Mouse (Mus musculus): ENCODE measurements around the gene A030014E15Rik. TPM values are rescaled to one million over a fixed set of nuclear protein-coding genes. Genes with fewer than 3 reads are reported as not detected.
"Not testable (repeated sequence)": the region's sequence is repeated elsewhere in the genome, so short reads cannot be mapped to it uniquely, and the experiment has no call there.

Gene A030014E15Rik
- not detected for total RNA-seq (2021)

DNA sequence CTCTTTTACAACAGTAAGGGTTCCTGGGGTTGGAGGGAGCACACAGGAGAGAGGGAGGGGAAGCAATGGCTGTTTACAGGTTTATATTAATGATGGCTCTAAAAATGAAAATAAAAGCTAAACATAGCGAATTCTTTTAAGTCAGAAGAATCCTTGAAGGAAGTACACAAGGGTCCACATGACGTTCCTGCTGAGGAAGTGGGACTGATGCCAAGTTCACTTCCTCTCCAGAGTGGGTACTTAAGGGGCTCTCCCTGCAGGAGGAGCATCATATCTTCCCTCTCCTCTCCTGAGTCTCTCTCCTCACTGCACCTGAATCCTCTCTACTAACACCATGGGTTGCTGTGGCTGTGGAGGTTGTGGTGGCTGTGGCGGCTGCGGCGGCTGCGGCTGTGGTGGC, at the start of gene A030014E15Rik:
Gene A030014E15Rik (plus strand): TSS at position 268 of the 400 bp plus-strand sequence.
- DNase-seq, result no peak

DNA sequence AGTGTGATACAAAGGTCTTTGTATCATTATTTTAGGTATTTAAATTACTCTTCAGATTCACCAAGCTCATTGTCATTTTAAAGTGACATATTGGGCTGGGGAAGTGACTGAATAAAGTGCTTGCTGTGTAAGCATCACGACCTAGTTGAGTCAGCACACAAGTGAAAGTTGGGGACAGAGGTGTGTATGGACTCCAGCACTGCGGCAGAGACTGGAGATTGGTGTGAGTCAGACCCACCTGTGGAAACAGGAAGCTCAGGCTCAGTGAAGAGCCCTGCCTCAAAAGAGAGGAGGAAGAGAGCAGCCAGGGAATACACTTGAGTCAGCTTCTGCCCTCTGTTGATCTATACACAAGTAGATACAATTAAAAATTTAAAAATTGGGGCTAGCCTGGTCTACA, 45.5 kb upstream of the A030014E15Rik start:
- no peak for DNase-seq

DNA sequence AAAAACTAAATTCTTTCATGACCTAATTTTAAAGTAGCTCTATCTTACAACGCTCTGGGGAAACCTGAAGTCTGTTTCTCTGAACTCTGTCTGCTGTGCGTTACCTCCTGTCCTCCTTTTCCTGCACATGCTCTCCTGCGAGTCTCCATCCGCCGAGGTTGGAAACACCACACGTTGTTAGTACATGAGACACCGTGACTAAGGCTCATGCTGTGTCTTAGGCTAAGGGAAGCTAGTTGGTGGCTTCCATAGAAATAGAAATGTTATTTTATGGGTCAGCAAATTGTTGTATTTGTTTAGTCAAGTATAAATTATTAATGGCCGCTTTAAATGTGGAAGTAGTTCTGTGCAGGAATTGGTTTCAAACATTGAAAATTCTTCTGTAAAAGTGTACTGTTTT, 44.5 kb upstream of the A030014E15Rik start:
- DNase-seq, result no peak

DNA sequence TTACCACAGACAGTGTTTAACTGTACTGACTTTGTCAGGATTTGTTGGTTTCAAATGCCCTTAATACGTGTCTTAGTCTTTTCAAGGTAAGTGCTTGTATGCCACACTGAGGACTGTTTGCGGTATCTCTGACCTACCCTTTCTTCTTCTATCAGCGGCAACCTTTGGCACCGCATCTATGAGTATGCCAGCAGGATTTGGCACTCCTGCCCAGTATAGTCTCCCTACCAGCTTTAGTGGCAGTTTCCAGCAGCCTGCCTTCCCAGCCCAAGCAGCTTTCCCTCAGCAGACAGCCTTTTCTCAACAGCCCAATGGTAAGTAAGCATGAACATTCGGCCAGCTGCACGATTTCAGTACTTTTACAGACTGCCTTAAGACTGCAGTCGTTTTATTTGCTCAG, 31.4 kb upstream of the A030014E15Rik start:
- DNase-seq, result no peak

DNA sequence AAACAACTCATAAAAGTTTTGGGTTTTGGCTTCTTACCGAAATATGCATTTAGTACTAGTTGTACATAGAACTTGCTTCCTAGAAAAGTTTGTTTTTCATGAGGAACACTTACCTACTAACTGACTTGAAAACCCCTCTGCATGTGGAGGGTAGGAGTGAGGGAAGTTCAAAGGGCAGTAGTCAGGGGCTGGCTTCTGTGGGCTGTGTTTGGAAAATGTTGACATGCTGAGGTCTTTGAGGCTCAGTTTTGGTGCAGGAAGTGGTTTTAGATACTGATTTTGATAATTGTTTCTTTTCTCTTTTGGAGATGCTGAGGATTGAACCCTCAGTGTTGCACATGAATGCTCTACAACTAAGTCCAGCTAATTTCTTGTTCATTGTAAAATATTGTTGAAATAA, 24.1 kb upstream of the A030014E15Rik start:
- no peak for DNase-seq

DNA sequence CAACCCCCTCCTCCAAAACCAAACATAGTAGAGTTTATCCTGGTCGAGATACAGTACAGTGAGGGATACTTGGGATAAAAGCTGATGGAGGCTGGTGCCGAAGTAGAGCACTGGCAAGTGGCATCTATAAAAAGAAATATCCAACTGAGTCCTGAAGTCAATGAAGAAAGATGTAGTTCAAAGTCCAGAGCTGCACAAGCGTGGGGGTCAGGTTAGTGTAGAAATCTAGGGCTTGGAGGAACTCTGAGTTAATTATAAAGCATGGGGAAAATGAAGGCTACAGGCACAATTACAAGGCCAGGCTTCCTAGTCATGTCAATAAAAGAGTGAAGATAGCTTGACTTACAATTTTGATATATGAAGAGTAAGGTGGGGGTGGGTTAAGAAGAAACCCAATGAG, 23.5 kb upstream of the A030014E15Rik start:
- DNase-seq, result no peak

DNA sequence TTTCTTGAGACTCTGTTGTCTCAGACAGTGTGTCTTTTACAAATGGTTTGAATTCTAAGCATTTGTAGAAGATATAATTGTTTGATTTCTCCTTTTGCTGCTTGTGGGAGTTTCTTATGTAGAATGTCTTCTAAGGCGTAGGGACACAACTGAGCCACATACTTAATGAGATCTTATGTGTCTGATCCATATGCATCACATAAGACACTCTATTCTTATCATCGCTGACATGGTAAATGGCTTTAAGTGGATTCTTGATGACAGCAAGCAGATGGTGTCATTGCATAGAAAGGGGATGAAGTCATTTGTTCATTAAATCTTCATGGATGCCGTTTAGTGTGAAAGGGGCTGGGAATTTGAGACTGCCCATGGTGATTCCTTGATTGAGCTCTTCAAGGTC, 18.8 kb upstream of the A030014E15Rik start:
- no peak for DNase-seq

DNA sequence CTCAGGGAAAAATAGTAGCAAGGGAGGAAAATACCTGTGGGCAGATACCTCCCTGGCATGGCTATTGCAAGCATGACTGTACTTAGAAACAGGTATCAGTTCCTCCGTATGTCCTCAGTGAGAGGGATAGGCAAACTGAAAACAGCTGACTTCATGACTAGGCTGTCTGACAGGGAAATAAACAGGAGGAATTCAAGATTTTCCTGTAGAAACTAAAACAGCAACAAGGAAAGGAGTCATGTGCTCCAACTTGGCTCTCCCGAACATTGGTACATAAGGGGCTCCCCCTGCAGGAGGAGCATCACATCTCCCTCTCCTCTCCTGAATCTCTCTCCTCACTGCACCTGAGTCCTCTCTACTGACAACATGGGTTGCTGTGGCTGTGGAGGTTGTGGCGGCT, 11.7 kb upstream of the A030014E15Rik start, which contains the start of gene A030005L19Rik:
Gene A030005L19Rik (plus strand): TSS at position 301 of the 400 bp plus-strand sequence.
- no peak for DNase-seq

DNA sequence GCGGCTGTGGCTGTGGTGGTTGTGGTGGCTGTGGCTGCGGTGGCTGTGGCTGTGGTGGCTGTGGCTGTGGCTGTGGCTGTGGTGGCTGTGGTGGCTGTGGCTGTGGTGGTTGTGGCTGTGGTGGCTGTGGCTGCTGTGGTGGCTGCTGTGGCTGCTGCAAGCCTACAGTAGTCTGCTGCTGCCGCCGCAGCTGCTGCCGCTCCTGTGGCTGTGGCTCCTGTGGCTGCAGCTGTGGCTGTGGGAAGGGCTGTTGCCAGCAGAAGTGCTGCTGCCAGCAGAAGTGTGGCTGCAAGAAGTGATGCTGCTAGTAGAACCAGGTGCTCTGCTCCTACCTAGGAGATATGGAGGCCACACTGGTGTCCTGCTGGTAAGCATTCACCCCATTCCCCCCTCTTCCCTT, 11.3 kb upstream of the A030014E15Rik start:
- not testable (repeated sequence) for DNase-seq

DNA sequence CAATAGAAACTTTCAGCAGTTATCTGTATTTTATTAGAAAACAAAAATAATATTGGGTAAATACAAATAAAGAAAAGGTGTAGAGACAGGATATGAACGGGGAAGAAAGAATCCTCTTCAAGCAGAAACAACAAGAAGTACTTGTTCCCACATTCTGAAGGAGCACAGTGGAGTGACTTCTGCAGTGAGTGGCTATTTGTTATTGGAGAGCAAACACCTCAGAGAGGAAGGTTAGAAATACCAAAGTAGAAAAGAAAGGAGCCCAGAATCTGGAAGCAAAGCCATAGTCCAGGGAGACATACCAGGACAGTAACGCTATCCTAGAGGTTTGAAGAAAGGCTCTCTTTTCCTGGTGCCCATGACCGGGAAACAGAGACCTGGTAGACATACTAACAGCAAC, 5.8 kb downstream of the A030014E15Rik start:
- DNase-seq, result not testable (repeated sequence)

DNA sequence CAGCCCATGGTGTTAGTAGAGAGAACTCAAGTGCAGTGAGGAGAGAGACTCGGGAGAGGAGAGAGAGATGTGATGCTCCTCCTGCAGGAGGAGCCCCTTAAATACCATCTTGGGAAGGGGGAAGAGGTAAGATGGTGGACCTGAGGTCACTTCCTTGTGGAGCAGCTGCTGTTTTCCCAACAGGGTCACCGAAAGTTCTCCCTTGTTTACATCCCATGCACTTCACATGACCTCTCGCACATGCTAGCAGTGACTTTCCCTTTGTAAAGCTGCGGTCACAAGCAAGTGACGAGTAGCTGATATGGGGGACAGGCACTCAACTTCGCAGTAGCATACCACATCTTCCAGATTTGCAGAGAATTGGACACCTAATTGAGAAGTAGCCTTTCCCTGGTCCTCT, 6.6 kb downstream of the A030014E15Rik start, which contains the start of gene Gm6217:
Gene Gm6217 (minus strand): TSS at position 74 of the 400 bp plus-strand sequence.
- not testable (repeated sequence) for DNase-seq

DNA sequence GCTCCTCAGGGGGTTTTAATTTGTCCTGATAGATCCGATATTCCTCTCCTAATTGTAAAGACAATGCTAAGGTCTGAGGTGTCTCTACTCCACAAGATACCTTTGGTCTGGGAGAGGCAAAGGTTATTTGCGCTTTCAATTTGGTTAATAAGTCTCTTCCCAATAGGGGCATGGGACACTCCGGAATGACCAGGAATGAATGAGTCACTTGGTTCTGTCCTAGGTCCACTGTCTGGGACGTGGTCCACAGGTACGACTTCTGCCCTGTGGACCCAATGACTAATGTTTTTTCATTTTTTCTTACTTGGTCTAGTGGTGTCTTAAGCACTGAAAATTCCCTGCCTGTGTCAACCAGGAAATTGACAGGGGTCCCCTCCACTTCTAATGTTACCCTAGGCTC, 13.9 kb downstream of the A030014E15Rik start:
- no peak for DNase-seq

DNA sequence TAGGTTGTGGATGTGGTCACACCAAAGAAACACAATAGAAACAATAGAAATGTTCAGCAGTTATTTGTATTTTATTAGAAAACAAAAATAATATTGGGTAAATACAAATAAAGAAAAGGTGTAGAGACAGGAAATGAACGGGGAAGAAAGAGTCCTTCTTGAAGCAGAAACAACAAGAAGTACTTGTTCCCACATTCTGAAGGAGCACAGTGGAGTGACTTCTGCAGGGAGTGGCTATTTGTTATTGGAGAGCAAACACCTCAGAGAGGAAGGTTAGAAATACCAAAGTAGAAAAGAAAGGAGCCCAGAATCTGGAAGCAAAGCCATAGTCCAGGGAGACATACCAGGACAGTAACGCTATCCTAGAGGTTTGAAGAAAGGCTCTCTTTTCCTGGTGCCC, 17.8 kb downstream of the A030014E15Rik start:
- DNase-seq, result not testable (repeated sequence)

DNA sequence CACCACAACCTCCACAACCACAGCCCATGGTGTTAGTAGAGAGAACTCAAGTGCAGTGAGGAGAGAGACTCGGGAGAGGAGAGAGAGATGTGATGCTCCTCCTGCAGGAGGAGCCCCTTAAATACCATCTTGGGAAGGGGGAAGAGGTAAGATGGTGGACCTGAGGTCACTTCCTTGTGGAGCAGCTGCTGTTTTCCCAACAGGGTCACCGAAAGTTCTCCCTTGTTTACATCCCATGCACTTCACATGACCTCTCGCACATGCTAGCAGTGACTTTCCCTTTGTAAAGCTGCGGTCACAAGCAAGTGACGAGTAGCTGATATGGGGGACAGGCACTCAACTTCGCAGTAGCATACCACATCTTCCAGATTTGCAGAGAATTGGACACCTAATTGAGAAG, 18.6 kb downstream of the A030014E15Rik start, which contains the start of gene A030003K21Rik:
Gene A030003K21Rik (minus strand): TSS at position 94 of the 400 bp plus-strand sequence.
- DNase-seq, result not testable (repeated sequence)

DNA sequence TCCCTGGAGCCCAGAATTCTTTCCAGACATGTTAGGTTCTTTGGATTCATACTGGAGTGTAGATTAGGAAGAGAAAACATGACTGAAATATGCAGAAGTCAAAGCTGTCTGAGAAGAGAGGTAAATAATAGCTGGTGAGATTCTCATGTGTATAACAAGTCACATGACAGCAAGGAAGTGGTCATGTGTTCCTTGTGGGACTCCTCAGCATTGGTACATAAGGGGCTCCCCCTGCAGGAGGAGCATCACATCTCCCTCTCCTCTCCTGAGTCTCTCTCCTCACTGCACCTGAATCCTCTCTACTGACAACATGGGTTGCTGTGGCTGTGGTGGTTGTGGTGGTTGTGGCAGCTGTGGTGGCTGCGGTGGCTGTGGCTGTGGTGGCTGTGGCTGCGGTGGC, 21.3 kb downstream of the A030014E15Rik start:
- DNase-seq, result not testable (repeated sequence)

DNA sequence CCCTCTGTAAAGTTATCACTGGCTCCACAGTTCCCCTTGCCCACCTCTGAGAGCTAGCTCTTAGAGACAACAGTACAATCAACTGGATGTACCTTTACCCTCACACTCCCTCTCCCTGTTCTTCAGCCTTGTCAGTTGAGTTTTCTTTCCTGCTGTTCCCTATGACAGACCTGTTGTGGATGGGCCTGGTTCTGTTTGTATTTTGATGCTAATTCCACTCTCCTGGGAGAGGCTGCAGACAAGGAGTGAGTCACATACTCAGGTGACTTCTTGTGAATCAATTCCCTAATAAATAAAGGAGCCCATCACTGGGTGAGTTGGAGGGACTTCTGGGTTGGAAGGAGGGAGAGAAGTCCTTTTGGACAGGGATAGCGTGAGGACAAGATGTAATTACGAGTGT, 23.9 kb downstream of the A030014E15Rik start:
- no peak for DNase-seq

DNA sequence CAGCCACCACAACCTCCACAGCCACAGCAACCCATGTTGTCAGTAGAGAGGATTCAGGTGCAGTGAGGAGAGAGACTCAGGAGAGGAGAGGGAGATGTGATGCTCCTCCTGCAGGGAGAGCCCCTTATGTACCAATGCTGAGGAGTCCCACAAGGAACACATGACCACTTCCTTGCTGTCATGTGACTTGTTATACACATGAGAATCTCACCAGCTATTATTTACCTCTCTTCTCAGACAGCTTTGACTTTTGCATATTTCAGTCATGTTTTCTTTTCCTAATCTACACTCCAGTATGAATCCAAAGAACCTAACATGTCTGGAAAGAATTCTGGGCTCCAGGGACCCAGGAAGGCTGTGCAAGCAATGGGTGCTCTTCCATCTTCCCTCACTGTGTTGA, 31.2 kb downstream of the A030014E15Rik start, which contains the start of gene Gm7544:
Gene Gm7544 (minus strand): TSS at position 101 of the 400 bp plus-strand sequence.
- not testable (repeated sequence) for DNase-seq

DNA sequence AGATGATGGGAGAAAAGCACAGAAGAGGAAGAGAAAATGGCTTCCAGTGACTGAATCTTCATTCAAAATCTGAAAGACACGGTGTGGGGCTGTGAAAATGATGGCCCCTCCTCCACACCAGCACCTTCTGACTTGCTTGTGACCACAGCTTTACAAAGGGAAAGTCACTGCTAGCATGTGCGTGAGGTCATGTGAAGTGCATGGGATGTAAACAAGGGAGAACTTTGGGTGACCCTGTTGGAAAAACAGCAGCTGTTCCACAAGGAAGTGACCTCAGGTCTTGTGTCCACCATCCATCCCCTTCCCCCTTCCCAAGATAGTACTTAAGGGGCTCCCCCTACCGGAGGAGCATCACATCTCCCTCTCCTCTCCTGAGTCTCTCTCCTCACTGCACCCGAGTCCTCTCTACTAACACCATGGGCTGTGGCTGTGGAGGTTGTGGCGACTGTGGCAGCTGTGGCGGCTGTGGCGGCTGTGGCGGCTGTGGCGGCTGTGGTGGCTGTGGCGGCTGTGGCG, 35.2 kb downstream of the A030014E15Rik start, which contains the start of gene Gm47955:
Gene Gm47955 (plus strand): TSS at position 417 of the 516 bp plus-strand sequence.
- DNase-seq, result no peak

DNA sequence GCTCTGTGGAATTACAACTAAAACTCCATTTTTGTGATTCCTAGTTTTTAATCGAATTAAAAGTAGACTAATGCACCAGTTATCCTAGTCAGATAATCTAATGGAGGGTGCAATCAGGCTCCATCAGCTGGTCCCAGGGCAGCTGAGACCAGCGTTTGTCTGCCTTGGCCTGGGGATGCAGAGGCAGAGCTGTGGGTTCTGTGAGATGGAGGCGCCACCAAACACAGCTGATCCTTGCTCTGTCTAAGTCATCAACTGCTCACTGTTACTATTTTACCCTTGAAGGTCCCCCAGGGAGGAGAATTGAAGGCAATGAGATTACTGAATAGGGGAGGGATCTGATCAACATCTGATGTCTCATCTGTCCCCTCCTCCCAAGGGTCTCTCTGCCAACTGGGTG, 41.7 kb downstream of the A030014E15Rik start:
- DNase-seq, result no peak

DNA sequence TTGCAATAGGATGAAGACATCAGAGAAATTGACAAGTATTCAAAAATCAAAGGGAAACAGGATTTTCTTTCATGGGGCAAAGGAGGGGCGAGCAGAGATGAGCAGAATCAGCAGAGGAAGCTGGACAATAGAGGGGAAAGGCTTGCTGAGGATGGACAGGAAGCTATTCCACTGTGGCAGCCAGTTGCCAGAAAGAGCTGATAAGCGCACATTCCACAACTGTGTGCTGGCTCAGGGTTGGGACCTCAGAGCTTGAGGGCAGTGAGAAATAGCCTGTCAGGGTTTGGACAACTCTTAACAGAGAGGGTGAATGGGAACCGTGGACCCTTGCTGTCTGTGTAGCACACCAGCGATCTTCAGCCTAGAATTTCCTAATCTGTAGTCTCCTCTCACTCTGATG, 47.3 kb downstream of the A030014E15Rik start:
- peak; percentile 54 for DNase-seq

DNA sequence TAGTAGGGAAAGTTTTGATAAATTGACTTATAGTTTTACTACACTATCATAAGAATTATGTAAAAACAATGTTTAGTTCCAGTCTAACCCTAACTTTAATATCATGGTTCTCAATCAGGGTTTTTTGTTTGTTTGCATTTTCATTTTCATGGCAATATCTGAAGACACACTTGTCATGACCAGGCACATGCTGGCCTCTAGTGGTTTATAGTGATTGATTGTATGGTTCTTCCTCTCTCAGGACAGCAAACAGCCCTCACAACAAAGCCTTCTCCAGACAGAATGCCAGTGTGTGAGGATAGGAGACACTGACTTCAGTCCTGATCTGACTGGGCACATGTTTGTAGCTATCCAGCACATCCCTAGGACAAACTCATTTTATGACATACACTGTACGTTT, 48.5 kb downstream of the A030014E15Rik start:
- no peak for DNase-seq

DNA sequence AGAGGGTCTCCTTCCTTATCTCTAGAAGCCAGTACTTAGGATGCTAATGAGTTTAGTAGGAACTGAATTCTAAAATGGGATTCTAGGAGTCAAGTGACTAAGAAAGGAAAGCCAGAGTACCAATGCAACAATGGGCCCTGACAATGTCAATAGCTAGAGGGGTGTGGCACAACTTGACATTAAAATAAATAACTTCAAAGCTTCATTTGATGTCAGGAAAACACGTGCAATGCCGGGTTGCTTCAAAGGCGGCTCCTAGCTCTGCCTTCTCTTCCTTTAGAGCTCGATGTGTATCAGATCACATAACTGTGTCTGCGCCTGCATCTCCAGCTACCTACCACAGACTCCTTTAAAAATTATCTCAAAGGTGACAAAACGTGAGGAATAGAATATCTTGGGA, 49.2 kb downstream of the A030014E15Rik start:
- no peak for DNase-seq

DNA sequence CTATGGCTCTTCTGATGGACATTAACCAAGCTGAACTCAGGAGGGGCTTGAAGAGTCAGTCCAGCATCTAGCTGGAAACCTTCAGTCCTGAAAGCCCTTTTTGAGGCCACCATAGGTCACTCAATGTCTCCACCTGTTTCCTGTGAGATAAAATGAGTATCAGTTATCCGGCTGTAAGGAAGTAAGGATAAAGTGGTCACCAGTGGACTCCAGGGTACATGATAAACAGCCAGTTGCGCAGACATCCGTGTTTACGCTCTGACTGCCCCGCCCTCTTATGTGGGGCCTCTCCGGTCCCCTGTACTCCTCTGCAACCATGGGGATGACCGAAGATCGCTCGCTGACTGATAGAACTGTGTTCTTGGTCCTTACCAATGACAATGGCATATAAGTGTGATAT, 49.6 kb downstream of the A030014E15Rik start:
- DNase-seq, result no peak
